Mouse (Mus musculus): ENCODE measurements around the gene Casp14.

Casp14 gene

DNA sequence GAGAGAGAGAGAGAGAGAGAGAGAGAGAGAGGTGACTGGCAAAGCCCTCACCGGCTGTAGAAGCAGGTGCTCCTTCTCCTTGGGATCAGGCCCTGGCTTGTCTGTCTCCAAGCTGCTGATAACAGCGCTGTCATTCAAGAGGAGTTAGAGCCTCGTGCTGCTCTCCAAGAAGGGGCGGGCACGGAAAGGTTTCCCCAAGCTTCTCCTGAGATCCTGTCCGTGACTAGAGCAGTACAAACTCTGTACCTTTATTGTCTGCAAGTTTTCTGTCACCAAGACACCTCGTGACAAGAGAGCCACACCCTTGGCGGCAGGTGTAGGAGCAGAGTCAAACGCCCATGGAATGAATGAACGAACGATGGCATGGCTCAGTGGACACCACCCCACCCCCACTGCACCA is at the start of gene Casp14:
TSS of gene Casp14 (minus strand) at position 239 of the 400 bp plus-strand sequence.
- no peak for DNase-seq (ENCODE audit: low spot score in 2 of 2)

DNA sequence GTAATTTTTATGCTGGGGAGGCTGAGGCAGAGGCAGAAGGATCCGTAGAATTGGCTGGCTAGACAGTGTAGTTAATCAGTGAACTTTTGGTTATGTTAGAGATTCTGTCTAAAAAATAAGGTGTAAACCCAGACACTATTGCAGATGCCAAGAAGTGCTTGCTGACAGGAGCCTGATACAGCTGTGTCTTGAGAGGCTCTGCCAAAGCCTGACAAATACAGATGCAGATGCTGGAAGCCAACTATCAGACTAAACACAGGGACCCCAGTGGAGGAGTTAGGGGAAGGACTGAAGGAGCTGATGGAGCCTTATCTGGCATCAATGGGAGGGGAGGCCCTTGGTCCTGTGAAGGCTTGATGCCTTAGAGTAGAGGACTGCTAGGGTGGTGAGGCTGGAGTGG is 47.5 kb upstream of the Casp14 start:
- no peak for DNase-seq (ENCODE audit: low spot score in 2 of 2)

DNA sequence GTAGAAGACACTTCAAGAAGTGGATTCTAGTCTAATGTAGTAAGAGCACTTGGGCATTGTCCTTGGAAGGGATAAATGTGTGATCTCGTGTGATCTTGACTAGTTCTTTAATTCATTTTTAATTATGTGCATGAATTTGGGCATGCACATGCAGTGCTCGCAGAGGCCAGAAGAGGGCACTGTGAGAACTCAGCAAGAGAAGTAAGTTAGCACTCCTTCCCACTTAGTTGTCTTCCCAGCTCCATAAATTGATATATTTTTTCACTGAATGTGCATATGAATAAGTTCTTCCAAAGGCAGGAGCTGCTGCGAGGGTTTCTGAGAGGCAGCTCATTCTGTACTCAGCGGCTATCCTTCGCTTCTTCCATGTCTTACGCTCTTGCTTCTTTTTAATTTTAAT is 37.9 kb upstream of the Casp14 start:
- DNase-seq (ENCODE audit: low spot score in 2 of 2), result peak in 1 of 2 experiments; percentile 42

- no peak for DNase-seq (ENCODE audit: low spot score in 2 of 2)
These were observed 34.5 kb upstream of the Casp14 start, which contains the start of gene Ccdc105 for GRCm38 (mm10) chr10:78752452-78753191. TSS of gene Ccdc105 (minus strand) at chr10:78753065.

- DNase-seq (ENCODE audit: low spot score in 2 of 2), result no peak
These were observed 30.9 kb upstream of the Casp14 start for GRCm38 (mm10) chr10:78748946-78749345.

DNA sequence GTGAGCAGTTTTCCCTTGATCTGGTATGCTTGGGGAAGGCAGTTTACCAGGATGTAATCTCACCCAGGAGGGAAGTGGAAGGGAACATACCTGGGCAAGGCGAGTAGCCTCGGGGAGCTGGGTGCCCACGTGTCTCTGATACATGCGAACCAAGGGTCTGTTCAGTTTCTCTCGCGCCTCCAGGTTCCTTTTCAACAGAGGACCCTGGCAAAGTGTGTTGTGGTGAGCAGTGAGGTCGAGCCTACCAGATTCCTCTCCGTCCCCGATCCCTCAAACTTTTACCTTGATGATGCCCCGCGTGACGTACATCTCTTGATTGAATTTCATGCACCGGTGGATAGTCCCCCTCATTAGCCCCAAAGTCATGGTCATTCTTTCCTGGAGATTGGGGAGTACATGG is 30.1 kb upstream of the Casp14 start:
- no peak for DNase-seq (ENCODE audit: low spot score in 2 of 2)

GRCm38 (mm10) chr10:78747035-78747721 is 29.1 kb upstream of the Casp14 start:
- DNase-seq (ENCODE audit: low spot score in 2 of 2), result peak in 1 of 2 experiments; percentile 2

GRCm38 (mm10) chr10:78745453-78746232 is 27.5 kb upstream of the Casp14 start:
- no peak for DNase-seq (ENCODE audit: low spot score in 2 of 2)

- DNase-seq (ENCODE audit: low spot score in 2 of 2), result no peak
These were observed 25.6 kb upstream of the Casp14 start for GRCm38 (mm10) chr10:78743721-78744120.

GRCm38 (mm10) chr10:78739821-78740220 is 21.7 kb upstream of the Casp14 start:
- no peak for DNase-seq (ENCODE audit: low spot score in 2 of 2)

- DNase-seq (ENCODE audit: low spot score in 2 of 2), result no peak
These were observed 9.8 kb upstream of the Casp14 start for GRCm38 (mm10) chr10:78727876-78728275.

DNA sequence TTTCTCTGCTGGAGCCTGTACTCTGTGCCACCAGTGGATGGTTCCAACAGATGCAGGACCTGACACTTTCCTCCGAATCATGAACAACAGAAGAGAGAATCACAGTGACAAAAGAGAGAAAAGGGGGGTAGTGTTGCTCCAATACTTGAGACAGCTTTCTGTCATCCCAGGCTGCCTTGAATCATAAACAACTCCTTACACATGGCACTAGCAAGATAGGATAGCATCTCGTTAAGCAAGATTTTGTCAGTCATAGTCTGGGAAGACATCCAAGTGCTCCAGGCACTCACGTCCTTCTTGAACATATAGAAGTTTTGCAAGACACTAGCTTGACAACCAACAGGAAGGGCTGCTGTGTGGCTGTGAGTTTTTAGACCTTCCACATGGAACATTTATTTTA is 8.9 kb upstream of the Casp14 start:
- no peak for DNase-seq (ENCODE audit: low spot score in 2 of 2)

DNA sequence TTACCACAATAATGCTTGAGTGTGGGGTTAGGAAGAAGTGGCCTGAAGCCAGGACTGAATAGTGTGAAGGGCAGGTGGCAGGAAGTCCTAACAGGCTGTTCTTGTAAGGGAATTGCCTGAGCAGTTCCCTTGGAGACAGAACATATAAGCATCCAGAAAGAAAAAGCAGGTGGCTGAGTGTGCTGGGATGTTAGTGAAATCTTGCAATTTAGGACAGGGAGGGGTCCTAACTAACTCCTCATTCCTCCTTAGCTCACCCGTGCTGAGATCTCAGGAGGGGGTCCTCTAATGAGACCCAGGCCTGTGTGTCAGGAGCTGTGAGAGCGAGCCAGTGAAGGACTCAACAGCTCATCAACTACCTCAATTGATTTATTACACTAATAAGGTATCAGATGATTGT is 5.3 kb upstream of the Casp14 start:
- no peak for DNase-seq (ENCODE audit: low spot score in 2 of 2)

GRCm38 (mm10) chr10:78722654-78723053 is 4.6 kb upstream of the Casp14 start:
- no peak for DNase-seq (ENCODE audit: low spot score in 2 of 2)

DNA sequence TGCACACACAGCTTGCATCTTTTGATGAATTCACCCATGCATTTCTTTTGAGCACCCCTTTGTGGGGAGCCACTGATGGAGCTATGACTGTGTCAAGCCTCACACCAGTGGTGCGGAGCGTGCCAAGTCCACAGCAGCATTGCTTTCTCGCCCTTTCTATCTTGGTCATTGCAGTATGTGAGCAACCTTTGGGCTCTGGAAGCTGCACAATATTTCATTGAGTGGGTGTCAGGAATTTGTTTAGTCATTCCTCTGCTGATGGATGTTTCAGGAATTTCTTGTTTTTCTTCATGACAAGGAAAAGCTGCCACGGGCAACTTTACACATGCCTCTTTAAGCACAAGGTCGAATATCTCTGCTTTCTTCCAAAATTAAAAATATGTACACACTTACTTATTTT is 3.9 kb upstream of the Casp14 start:
- DNase-seq (ENCODE audit: low spot score in 2 of 2), result no peak

DNA sequence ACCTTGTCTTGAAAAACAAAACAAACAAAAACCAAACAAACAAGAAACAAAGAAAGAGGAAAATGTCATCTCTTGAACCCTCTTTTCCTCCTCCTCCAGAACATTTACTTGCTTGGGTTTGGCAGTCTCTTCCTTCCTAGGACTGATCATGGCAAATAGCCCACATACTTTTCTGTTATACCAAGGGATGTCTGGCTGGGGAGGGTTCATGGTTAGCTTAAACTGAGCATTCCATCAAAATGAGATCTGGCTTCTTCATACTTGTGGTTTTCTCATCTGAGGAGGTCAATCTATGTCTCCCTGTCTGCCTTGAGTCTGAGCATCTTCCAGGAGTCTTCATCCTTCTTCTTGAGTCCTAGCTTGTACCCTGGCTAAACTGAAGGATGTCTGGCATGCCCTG is 1.9 kb downstream of the Casp14 start:
- no peak for DNase-seq (ENCODE audit: low spot score in 2 of 2)

GRCm38 (mm10) chr10:78715156-78715555 is 2.9 kb downstream of the Casp14 start:
- DNase-seq (ENCODE audit: low spot score in 2 of 2), result no peak

DNA sequence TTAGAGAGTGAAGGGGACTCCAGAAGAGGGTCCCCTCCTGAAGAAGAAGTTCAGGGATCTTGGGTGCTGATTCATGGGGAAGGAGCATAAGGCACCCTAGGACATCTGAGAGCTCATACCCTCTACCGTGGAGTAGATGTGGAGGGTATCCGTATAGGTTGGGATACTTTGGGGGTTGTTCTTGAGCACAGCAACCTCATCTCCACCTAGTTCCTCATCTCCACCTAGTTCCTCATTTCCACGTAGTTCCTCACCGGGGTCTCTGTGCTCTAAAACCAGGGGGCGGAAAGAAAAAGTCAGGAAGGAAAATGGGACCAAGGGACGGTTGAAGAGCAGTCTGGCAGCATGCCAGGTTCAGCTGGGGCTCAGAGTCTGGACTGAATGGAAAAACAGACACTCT is 4.0 kb downstream of the Casp14 start:
- no peak for DNase-seq (ENCODE audit: low spot score in 2 of 2)

GRCm38 (mm10) chr10:78710706-78711105 is 7.4 kb downstream of the Casp14 start:
- DNase-seq (ENCODE audit: low spot score in 2 of 2), result no peak

DNA sequence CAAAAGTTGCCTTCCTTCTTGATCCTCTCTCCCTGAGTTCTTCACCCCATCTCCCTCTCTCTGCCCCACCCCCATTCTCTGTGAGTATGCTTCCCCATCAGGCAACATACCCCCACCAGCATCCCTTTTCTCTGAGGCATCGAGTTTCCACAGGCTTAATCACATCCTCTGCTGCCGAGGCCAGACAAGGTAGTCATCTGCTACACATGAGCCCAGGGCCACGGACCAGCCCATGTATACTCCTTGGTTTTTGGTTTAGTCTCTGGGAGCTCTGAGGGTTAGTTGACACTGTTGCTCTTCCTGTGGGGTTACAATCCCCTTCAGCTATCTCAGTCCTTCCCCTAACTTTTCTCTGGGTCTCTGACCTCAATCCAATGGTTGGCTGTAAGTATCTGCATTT is 17.2 kb downstream of the Casp14 start:
- DNase-seq (ENCODE audit: low spot score in 2 of 2), result no peak

GRCm38 (mm10) chr10:78689973-78690372 is 28.1 kb downstream of the Casp14 start:
- DNase-seq (ENCODE audit: low spot score in 2 of 2), result no peak

GRCm38 (mm10) chr10:78686995-78687577 is 31.0 kb downstream of the Casp14 start:
- no peak for DNase-seq (ENCODE audit: low spot score in 2 of 2)

Measured in heart, adult 9 months (tissue).